Mouse (Mus musculus): ENCODE measurements around the gene Kiss1.
A peak's percentile ranks its signal among the peaks of the same experiment; 100 is the strongest.

Gene Kiss1

GRCm38 (mm10) chr1:133323333-133323732, 1.7 kb downstream of the Kiss1 start:
- DNase-seq, result no peak

- DNase-seq, result no peak
Observed at GRCm38 (mm10) chr1:133325951-133326350, 4.3 kb downstream of the Kiss1 start.

GRCm38 (mm10) chr1:133327094-133327493, 5.4 kb downstream of the Kiss1 start:
- no peak for DNase-seq

GRCm38 (mm10) chr1:133328299-133328795, 6.7 kb downstream of the Kiss1 start:
- no peak for DNase-seq

- peak; percentile 72 for DNase-seq
Observed at GRCm38 (mm10) chr1:133328896-133329637, 7.4 kb downstream of the Kiss1 start.

- no peak for DNase-seq
Observed at GRCm38 (mm10) chr1:133329638-133329964, 7.9 kb downstream of the Kiss1 start.

- no peak for DNase-seq
Observed at GRCm38 (mm10) chr1:133331142-133331541, 9.5 kb downstream of the Kiss1 start.

GRCm38 (mm10) chr1:133332656-133333430, 11.2 kb downstream of the Kiss1 start:
- no peak for DNase-seq

- no peak for DNase-seq
Observed at GRCm38 (mm10) chr1:133333937-133334336, 12.3 kb downstream of the Kiss1 start.

- DNase-seq, result peak; percentile 20
Observed at GRCm38 (mm10) chr1:133340403-133340802, 18.7 kb downstream of the Kiss1 start.

GRCm38 (mm10) chr1:133344357-133344756, 22.7 kb downstream of the Kiss1 start:
- no peak for DNase-seq

- DNase-seq, result no peak
Observed at GRCm38 (mm10) chr1:133346531-133346930, 24.9 kb downstream of the Kiss1 start.

GRCm38 (mm10) chr1:133347226-133347625, 25.6 kb downstream of the Kiss1 start:
- DNase-seq, result no peak

GRCm38 (mm10) chr1:133347693-133348520, 26.2 kb downstream of the Kiss1 start:
- DNase-seq, result peak; percentile 47

- no peak for DNase-seq
Observed at GRCm38 (mm10) chr1:133350210-133350609, 28.5 kb downstream of the Kiss1 start, which contains the start of gene Ren1. Gene Ren1, plus strand, starts transcription at chr1:133350510.

- DNase-seq, result no peak
Observed at GRCm38 (mm10) chr1:133351762-133352161, 30.1 kb downstream of the Kiss1 start.

- peak; percentile 84 for DNase-seq
Observed at GRCm38 (mm10) chr1:133353371-133353809, 31.7 kb downstream of the Kiss1 start.

- no peak for DNase-seq
Observed at GRCm38 (mm10) chr1:133355469-133355868, 33.8 kb downstream of the Kiss1 start.

- no peak for DNase-seq
Observed at GRCm38 (mm10) chr1:133355912-133356311, 34.2 kb downstream of the Kiss1 start.

GRCm38 (mm10) chr1:133356330-133356729, 34.7 kb downstream of the Kiss1 start:
- no peak for DNase-seq

- no peak for DNase-seq
Observed at GRCm38 (mm10) chr1:133361006-133361405, 39.3 kb downstream of the Kiss1 start.

- no peak for DNase-seq
Observed at GRCm38 (mm10) chr1:133362103-133362502, 40.4 kb downstream of the Kiss1 start.
